Mouse (Mus musculus) liver, adult 10 weeks (tissue): ENCODE data around the gene Abhd2. TPM values are rescaled to one million over a fixed set of nuclear protein-coding genes. Genes with fewer than 3 reads are reported as not detected.

ENCODE experiments used
- polyA plus RNA-seq: library from polyadenylated mRNA; stranded (reverse); fragments of 350-450 nt; fragmentation: Illumina TruSeq; extraction: RNeasy Lipid Tissue Mini Kit (QIAGEN cat#74804); gene quantifications from one replicate; pipeline ENCODE4 v1.2.3, GENCODE M21; 2014; ENCODE audit warnings: low read depth, low replicate concordance

Abhd2 gene
- polyA plus RNA-seq, result 38.0 TPM

DNA sequence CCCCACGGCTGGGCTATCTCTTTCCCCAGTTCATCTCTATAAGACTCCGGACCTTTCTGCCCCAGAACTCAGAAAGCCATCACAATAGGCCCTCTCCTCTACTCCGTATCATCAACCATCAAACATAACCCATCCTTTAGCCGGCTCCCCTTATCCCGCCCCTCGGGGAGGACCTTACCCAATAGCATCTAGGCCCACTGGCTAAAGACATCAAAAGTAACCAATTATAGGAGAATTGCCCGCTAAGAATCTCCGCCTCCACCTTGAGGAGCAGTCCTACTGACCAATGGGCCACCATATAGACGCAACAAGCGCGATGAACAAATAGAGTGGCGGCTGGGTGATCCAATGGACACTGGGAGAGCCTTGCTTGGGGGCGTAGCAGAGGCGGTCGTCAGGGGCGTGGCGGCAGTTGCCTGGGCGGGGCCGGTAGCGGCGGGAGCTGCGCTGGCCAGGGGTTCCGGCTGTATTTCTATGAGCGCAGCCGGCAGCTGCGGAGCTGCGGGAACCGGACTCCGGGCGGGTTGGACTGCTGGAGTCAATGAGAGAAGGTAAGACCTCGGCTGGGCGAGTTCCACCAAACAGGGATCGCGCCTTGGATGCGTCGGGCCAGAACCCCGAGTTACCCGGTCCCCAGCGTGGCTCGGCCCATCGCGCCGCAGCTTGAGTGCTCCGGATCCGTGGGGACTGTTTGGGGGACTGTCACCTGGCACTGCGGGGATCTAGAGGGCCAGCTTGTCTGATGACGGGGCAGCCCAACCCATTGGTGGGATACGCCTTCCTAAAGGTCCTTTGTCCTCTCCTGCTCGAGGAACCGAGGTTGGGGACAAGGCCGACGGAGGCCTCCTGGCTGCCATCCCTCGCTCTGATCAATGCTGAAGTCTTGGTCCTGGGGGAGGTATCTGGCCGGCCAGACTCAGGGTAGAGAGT lies at the start of gene Abhd2:
Gene Abhd2, plus strand, starts transcription at position 411 of the 930 bp plus-strand sequence.

DNA sequence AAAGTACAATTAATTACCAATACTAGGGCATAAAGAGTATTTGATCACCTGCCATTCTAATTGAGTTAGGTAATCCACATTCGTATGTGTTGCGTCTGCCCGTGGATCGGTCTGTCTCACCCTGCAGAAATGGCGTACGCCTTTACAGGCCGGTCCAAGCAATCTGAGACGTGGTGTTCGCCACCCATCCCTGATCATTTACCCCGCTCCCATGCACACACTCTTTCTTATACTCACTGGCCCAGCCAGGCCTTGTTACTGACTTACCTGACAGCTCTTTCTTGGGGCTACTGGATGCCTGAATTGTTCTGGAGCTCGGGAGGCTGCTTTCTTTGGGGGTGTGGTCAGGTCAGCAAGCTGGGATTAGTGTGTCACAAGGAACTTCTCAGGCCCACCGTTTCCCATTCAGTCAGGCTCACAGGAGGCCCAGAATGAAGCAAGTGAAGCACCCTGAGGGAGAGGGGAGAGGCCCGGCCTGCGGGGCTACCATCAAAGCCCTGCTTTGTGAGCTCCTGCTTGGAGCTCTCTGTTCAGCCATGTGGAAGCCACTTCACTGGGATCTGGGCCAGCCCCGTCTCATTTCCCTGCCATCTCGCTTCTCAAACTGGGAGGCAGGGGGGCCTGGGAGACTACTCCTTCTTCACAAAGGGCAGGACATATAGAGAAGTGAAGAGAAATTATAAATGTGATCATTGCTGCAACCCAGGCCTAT lies 113.6 kb downstream of the Abhd2 start, which contains the start of gene Rlbp1:
Gene Rlbp1, minus strand, starts transcription at position 627 of the 712 bp plus-strand sequence.

GRCm38 (mm10) chr7:79391883-79392649 lies 119.1 kb downstream of the Abhd2 start, which contains the start of gene Fanci:
Fanci (plus strand) TSS chr7:79391929.

Other genes starting within 250 kb of the Abhd2 start
- not detected for gene Acan, start 219.7 kb upstream of the Abhd2 start, polyA plus RNA-seq
- not detected for gene Hapln3, start 142.2 kb upstream of the Abhd2 start, polyA plus RNA-seq
- 0.98 TPM for gene Mfge8, start 124.1 kb upstream of the Abhd2 start, polyA plus RNA-seq
- not detected for gene Rlbp1, start 113.8 kb downstream of the Abhd2 start, polyA plus RNA-seq
- not detected for gene Fanci, start 118.7 kb downstream of the Abhd2 start, polyA plus RNA-seq
- 27.5 TPM for gene Polg, start 193.2 kb downstream of the Abhd2 start, polyA plus RNA-seq